In genomic region chr12:80817697-80818235, GRCm38 (mm10) we compare ENCODE assay signal across 11 mouse cellular contexts. TPM values are rescaled to one million over a fixed set of nuclear protein-coding genes. Genes with fewer than 3 reads are reported as not detected.
A peak's percentile ranks its signal among the peaks of the same experiment; 100 is the strongest.
DNase-seq lines count a peak whose midpoint lies in the region; ATAC-seq lines count a peak whose summit lies in the region.
"Had no signal": no experiment of that assay in that cellular context is flagged by ENCODE, and none has a peak within 500 bp of the region (broad histone marks: within the 10 kb centered on the region; RNA-seq: fewer than 3 reads in every experiment).

No protein-coding gene starts in this region.

- DNase-seq in hindbrain, embryonic 11.5 days (ENCODE audit: low spot score) = no peak
- peak; percentile 37 for DNase-seq in fibroblast of lung, adult 2 months (ENCODE audit: low read depth)
- DNase-seq in right cerebral cortex, postnatal 4 days = no peak
- DNase-seq: cerebellum, adult 11-12 months; kidney, postnatal 25 days; lung, adult 2 months had no signal

- H3K4me2 ChIP-seq in hindbrain, embryonic 15.5 days = no peak overlapping the region
- H3K4me2 ChIP-seq in hindbrain, embryonic 11.5 days (replicated peaks; ENCODE audit: low read depth, low read length) = no peak overlapping the region
- H3K4me2 ChIP-seq in neural tube, embryonic 13.5 days = no peak overlapping the region
- H3K4me2 ChIP-seq in neural tube, embryonic 15.5 days = no peak overlapping the region
- H3K4me2 ChIP-seq: heart, embryonic 15.5 days had no signal

- no peak for ATAC-seq in hindbrain, embryonic 15.5 days (ENCODE audit: low FRiP score, low read depth)
- ATAC-seq in hindbrain, embryonic 11.5 days (ENCODE audit: low FRiP score) = no peak
- ATAC-seq in neural tube, embryonic 13.5 days (ENCODE audit: low read depth) = no peak
- ATAC-seq in neural tube, embryonic 15.5 days (ENCODE audit: low FRiP score) = no peak
- no peak for ATAC-seq in CD4-positive, CD25-positive, alpha-beta regulatory T cell, adult 4 months

- H3K27ac ChIP-seq in hindbrain, embryonic 15.5 days (replicated peaks) = 0 out of 2 replicates have a peak overlapping the region, but pooled peaks have one; percentile 6
- H3K27ac ChIP-seq in hindbrain, embryonic 11.5 days (ENCODE audit: low read depth, low read length) = no peak overlapping the region
- 0 out of 2 replicates have a peak overlapping the region, but pooled peaks have one; percentile 53 for H3K27ac ChIP-seq in neural tube, embryonic 13.5 days (replicated peaks)
- H3K27ac ChIP-seq in neural tube, embryonic 15.5 days (replicated peaks) = no peak overlapping the region

- no peaks in the 10 kb centered on the region for H3K9me3 ChIP-seq in hindbrain, embryonic 15.5 days
- no peaks in the 10 kb centered on the region for H3K9me3 ChIP-seq in hindbrain, embryonic 11.5 days (ENCODE audit: control insufficient read depth, low read length)
- H3K9me3 ChIP-seq in neural tube, embryonic 13.5 days = no peaks in the 10 kb centered on the region
- no peaks in the 10 kb centered on the region for H3K9me3 ChIP-seq in neural tube, embryonic 15.5 days (replicated peaks)
- H3K9me3 ChIP-seq: heart, embryonic 15.5 days had no signal

- no peak overlapping the region for H3K4me3 ChIP-seq in hindbrain, embryonic 15.5 days
- H3K4me3 ChIP-seq in hindbrain, embryonic 11.5 days (ENCODE audit: low read depth, low read length) = no peak overlapping the region
- H3K4me3 ChIP-seq in neural tube, embryonic 13.5 days = no peak overlapping the region
- no peak overlapping the region for H3K4me3 ChIP-seq in neural tube, embryonic 15.5 days (replicated peaks)
- H3K4me3 ChIP-seq: heart, embryonic 15.5 days had no signal

- H3K27me3 ChIP-seq in hindbrain, embryonic 15.5 days = no peaks in the 10 kb centered on the region
- H3K27me3 ChIP-seq in hindbrain, embryonic 11.5 days (ENCODE audit: control insufficient read depth, insufficient read depth, low read length) = no peaks in the 10 kb centered on the region
- H3K27me3 ChIP-seq in neural tube, embryonic 13.5 days = no peaks in the 10 kb centered on the region
- H3K27me3 ChIP-seq in neural tube, embryonic 15.5 days (replicated peaks) = no peaks in the 10 kb centered on the region
- H3K27me3 ChIP-seq: heart, embryonic 15.5 days had no signal

- H3K36me3 ChIP-seq in hindbrain, embryonic 15.5 days = no peaks in the 10 kb centered on the region
- H3K36me3 ChIP-seq in hindbrain, embryonic 11.5 days (ENCODE audit: control insufficient read depth, insufficient read depth, low read length) = no peaks in the 10 kb centered on the region
- no peaks in the 10 kb centered on the region for H3K36me3 ChIP-seq in neural tube, embryonic 13.5 days
- no peaks in the 10 kb centered on the region for H3K36me3 ChIP-seq in neural tube, embryonic 15.5 days
- H3K36me3 ChIP-seq: heart, embryonic 15.5 days had no signal

- no peak overlapping the region for H3K9ac ChIP-seq in hindbrain, embryonic 15.5 days
- H3K9ac ChIP-seq in hindbrain, embryonic 11.5 days (ENCODE audit: low read depth, low read length) = no peak overlapping the region
- no peak overlapping the region for H3K9ac ChIP-seq in neural tube, embryonic 13.5 days
- H3K9ac ChIP-seq in neural tube, embryonic 15.5 days (replicated peaks) = no peak overlapping the region
- H3K9ac ChIP-seq: heart, embryonic 15.5 days had no signal

- peaks cover 22% of the 10 kb centered on the region for H3K4me1 ChIP-seq in hindbrain, embryonic 15.5 days (replicated peaks)
- 0 out of 2 replicates have a peak, but pooled peaks cover 2% of the 10 kb centered on the region for H3K4me1 ChIP-seq in hindbrain, embryonic 11.5 days (replicated peaks; ENCODE audit: control insufficient read depth, insufficient read depth, low read length)
- peaks cover 51% of the 10 kb centered on the region for H3K4me1 ChIP-seq in neural tube, embryonic 13.5 days (replicated peaks)
- peaks cover 23% of the 10 kb centered on the region for H3K4me1 ChIP-seq in neural tube, embryonic 15.5 days

RNA-seq across cellular contexts. Expression of gene Susd6, which starts 27.5 kb away (rescaled TPM):
- polyA plus RNA-seq in hindbrain, embryonic 15.5 days (2015; fragmentation: Nextera tagmentation; extraction: Ambion mirVana) = 12.6 and 13.1 TPM in 2 replicates
- 17.7 and 18.2 TPM in 2 replicates for polyA plus RNA-seq in hindbrain, embryonic 11.5 days (2014; fragmentation: Nextera tagmentation; extraction: Ambion mirVana)
- 12.3 and 12.9 TPM in 2 replicates for polyA plus RNA-seq in neural tube, embryonic 13.5 days (2015; fragmentation: Nextera tagmentation; extraction: Ambion mirVana)
- polyA plus RNA-seq in neural tube, embryonic 15.5 days (2015; fragmentation: Nextera tagmentation; extraction: Ambion mirVana) = 9.1 and 11.9 TPM in 2 replicates
- 10 to 100 TPM; 23.1 to 29.8 TPM for polyA plus RNA-seq in CD4-positive, CD25-positive, alpha-beta regulatory T cell, adult 4 months (2017; shearing (Covaris generic))

RNA-seq across cellular contexts. Expression of gene Ccdc177, which starts 57.3 kb away (rescaled TPM):
- polyA plus RNA-seq in hindbrain, embryonic 15.5 days (2015; fragmentation: Nextera tagmentation; extraction: Ambion mirVana) = 4.0 and 4.4 TPM in 2 replicates
- 3.9 and 4.6 TPM in 2 replicates for polyA plus RNA-seq in hindbrain, embryonic 11.5 days (2014; fragmentation: Nextera tagmentation; extraction: Ambion mirVana)
- polyA plus RNA-seq in neural tube, embryonic 13.5 days (2015; fragmentation: Nextera tagmentation; extraction: Ambion mirVana) = 2.8 and 2.9 TPM in 2 replicates
- 1.5 and 2.1 TPM in 2 replicates for polyA plus RNA-seq in neural tube, embryonic 15.5 days (2015; fragmentation: Nextera tagmentation; extraction: Ambion mirVana)
- polyA plus RNA-seq in CD4-positive, CD25-positive, alpha-beta regulatory T cell, adult 4 months (2017; shearing (Covaris generic)) = not detected
- polyA plus RNA-seq: heart, embryonic 15.5 days; lung, adult 2 months had no signal

Comparison
In these comparisons a context has a peak if more than half of its experiments do, and no peak if none do; other contexts are left out.
1. H3K27ac ChIP-seq: peak in hindbrain, embryonic 15.5 days (single experiment) and neural tube, embryonic 13.5 days (single experiment); none in hindbrain, embryonic 11.5 days (single experiment) and neural tube, embryonic 15.5 days (single experiment).